Mouse (Mus musculus): ENCODE results near the gene Gm42878.

Gm42878 gene

DNA sequence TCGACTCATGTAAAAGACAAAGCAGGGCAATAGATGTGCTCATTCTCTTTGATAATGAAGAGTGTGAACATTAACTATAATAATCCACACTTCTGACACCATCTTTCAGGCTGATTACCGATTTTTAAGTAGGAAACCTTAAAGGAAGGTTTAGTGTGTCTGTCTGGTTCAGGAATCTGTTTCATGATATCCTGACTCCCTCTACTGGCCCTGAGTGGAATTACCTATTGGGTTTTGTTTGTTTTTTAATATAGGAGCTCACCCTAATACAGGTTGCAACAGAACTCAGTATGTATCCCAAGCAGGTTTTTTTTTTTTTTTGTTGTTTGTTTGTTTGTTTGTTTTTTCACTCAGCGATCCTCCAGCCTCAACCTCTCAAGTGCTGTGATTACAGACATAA, 67.6 kb downstream of the Gm42878 start:
- peak; percentile 56 for DNase-seq

- DNase-seq = no peak
These were observed 69.2 kb downstream of the Gm42878 start for GRCm38 (mm10) chr5:121476040-121476439.

DNA sequence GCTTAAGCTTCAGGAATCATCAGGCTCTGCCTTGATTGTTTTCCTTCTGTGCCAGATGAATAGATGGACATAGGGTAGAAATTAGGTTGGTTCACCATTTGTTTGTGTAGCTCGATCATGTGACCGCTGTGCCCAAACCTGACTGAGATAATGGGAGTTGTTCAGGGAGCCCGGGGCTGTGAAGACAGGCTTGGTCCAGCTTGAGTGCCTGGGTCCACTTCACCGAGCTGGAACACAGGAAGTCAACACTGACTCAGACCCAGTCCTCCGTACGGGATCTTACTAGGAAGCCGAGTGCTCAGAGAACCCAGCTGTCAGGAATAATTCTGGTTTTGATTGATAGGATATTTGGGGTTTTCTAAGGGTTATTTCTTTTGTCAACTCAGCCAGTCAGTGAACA, 70.7 kb downstream of the Gm42878 start:
- DNase-seq = no peak

GRCm38 (mm10) chr5:121472411-121472810, 72.9 kb downstream of the Gm42878 start:
- DNase-seq = no peak

DNA sequence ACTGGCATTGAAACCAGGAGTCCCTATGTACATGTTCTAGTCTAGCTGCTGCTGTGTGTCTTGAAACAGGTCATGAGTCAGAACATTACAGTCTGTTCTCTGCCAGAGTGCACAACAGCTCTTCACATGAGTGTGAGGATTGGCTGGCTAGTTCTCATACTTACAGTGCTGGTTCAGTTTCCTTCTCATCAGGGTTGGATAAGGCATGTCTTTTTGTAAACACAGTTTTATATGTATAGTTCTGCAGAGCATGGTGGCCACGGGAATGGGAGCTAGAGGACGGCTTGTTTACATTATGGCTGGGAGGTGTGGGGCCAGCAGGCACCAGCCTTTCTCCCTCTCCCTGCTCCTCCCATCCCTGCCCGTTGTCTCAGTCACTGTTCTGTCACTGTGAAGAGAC, 75.7 kb downstream of the Gm42878 start:
- DNase-seq = no peak
